Mouse (Mus musculus): ENCODE data around the gene Skiv2l. TPM values are rescaled to one million over a fixed set of nuclear protein-coding genes. Genes with fewer than 3 reads are reported as not detected.

The Skiv2l gene
- polyA plus RNA-seq (2012; rRNA removed) (21.4 and 22.3 TPM in 2 replicates), polyA plus RNA-seq (2014; fragmentation: Nextera tagmentation; extraction: Ambion mirVana) (15.0 and 20.2 TPM in 2 replicates)

DNA sequence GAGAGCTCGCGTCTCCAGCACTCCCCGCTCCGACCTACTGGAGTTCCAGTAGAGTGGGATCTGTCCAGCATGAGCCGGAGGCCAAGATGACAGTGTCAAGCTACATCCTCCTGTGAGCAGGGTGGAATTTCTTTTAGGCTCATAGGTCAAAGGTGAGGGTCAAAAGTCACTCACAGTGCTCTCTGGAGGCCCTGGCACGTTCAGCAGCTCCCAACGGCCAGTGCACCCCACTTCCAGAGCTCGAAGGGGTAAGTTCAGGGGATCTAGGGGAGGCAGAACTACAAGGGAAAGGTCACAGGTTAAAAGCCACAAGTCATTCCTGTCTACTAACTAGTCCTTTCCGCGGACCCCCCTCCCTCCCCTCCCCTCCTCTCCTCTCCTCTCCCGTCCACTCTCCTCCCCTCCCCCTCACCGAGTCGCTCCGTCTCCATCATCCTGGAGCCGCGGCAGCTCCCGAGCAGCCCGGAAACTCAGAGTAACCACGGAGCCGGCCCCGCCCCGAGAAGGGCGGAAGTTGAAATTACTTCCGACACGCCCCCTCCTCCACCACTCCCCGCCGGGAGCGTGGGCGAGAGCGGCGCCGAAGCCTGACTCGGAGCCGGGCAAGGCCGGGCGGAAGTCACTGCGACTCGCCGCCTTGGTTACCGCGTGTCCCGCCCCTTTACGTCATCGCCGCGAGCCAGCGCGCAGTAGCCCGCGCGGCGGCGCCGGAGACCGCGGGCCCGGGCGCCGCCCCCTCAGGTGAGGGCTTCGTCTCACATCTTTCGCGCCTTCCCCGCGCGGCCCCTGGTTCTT is at the start of gene Skiv2l, which contains the start of gene Nelfe:
Gene Skiv2l (minus strand): TSS at position 489 of the 795 bp plus-strand sequence.
Gene Nelfe (plus strand): TSS at position 670 of the 795 bp plus-strand sequence.
- peak; percentile 94 to 95 (median 94) for DNase-seq (ENCODE audit: low read depth in 3 of 3, low spot score in 3 of 3)
- WGBS (ENCODE audit: insufficient replicate concordance), result 2% methylated on average over 62 of the region's 65 CpGs
- H3K9me3 ChIP-seq (ENCODE audit: control insufficient read depth, low read length), result no peaks in the 10 kb centered on the region
- TF ChIP-seq EP300 (IDR thresholded peaks at IDR 0.05; ENCODE audit: low read depth) (no peak), CTCF (IDR thresholded peaks at IDR 0.05; ENCODE audit: low read depth) (no peak)
- peak within 1 kb of the TSS; percentile 80 for H3K9ac ChIP-seq (replicated peaks)
- H3K36me3 ChIP-seq (replicated peaks; ENCODE audit: control insufficient read depth, insufficient read depth, low read depth), result peaks cover 19% of the 10 kb centered on the region
- peak within 1 kb of the TSS; percentile 83 for H3K4me2 ChIP-seq (ENCODE audit: low read depth)
- H3K27ac ChIP-seq, result peak within 1 kb of the TSS; percentile 34
- no peaks in the 10 kb centered on the region for H3K27me3 ChIP-seq (ENCODE audit: control insufficient read depth, insufficient read depth, low read length)
- peaks cover 6 to 7% of the 10 kb centered on the region in 2 experiments; a peak in 3 of 4 replicates for H3K4me1 ChIP-seq (replicated peaks; ENCODE audit: control insufficient read depth in 2 of 2, insufficient read depth in 2 of 2, low read length in 1 of 2)
- peak within 1 kb of the TSS; percentile 68 to 94 for H3K4me3 ChIP-seq (ENCODE audit: insufficient read depth in 1 of 2, low read depth in 2 of 2, low read length in 2 of 2)
- ATAC-seq (ENCODE audit: insufficient read depth), result peak; percentile 94

DNA sequence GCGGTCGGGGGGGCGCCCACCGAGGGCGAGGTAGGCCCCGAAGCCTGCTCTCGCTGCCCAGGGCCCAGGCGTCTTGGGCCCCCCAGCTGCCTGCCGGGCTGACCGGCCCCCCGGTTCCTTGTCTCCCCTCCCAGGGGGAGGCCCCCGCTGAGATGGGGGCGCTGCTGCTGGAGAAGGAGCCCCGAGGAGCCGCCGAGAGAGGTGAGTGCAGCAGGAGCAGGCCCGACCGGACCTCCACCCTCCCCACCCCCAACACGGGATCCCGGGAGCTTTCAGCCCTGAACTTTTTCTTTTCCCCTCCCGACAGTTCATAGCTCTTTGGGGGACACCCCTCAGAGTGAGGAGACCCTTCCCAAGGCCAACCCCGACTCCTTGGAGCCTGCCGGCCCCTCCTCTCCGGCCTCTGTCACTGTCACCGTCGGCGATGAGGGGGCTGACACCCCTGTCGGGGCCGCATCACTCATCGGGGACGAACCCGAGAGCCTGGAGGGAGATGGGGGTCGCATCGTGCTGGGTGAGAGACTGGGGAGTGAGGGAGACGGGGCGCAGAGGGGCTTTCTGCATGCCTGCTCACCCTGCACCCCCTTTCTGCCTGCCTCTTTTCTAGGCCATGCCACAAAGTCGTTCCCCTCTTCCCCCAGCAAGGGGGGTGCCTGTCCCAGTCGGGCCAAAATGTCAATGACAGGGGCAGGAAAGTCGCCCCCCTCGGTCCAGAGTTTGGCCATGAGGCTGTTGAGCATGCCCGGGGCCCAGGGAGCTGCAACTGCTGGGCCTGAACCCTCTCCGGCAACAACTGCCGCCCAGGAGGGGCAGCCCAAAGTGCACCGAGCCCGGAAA is 49.3 kb upstream of the Skiv2l start:
- H3K27me3 ChIP-seq (ENCODE audit: control insufficient read depth, insufficient read depth, low read length), result no peaks in the 10 kb centered on the region
- no peaks in the 10 kb centered on the region for H3K9me3 ChIP-seq (ENCODE audit: control insufficient read depth, low read length)
- peaks cover 3% of the 10 kb centered on the region for H3K36me3 ChIP-seq (replicated peaks; ENCODE audit: control insufficient read depth, insufficient read depth, low read depth)
- peak overlapping the region; percentile 75 for H3K27ac ChIP-seq
- ATAC-seq (ENCODE audit: insufficient read depth), result no peak
- no peak for DNase-seq (ENCODE audit: low read depth in 3 of 3, low spot score in 3 of 3)
- peaks cover 6 to 13% of the 10 kb centered on the region in 2 experiments for H3K4me1 ChIP-seq (replicated peaks; ENCODE audit: control insufficient read depth in 2 of 2, insufficient read depth in 2 of 2, low read length in 1 of 2)
- H3K9ac ChIP-seq (replicated peaks), result peak overlapping the region; percentile 85
- H3K4me3 ChIP-seq (ENCODE audit: insufficient read depth in 1 of 2, low read depth in 2 of 2, low read length in 2 of 2), result peak overlapping the region; percentile 64 to 85
- H3K4me2 ChIP-seq (ENCODE audit: low read depth), result peak overlapping the region; percentile 97
- no peak; the same call in 1 of the 2 replicates for TF ChIP-seq CTCF (IDR thresholded peaks at IDR 0.05; ENCODE audit: low read depth)
- no peak for TF ChIP-seq EP300 (IDR thresholded peaks at IDR 0.05; ENCODE audit: low read depth)
- under 1% methylated on average over 43 of the region's 45 CpGs for WGBS (ENCODE audit: insufficient replicate concordance)

DNA sequence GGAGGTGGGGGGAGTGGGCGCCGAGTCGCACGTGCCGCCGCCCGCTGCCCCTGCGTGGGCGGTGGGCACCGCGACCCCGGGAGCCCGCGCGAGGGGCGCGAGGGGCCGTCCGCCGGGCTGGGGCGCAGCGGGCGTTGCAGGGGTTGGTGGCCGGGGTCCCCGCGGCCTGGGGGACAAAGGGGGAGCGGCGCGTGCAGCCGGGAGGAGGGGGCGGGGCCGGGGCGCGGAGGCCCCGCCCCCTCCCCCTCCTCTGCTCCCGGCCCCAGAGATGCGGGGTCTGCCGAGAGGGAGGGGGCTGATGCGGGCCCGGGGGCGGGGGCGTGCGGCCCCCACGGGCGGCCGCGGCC is 48.7 kb upstream of the Skiv2l start:
- no peak for ATAC-seq (ENCODE audit: insufficient read depth)
- peak overlapping the region; percentile 97 for H3K4me2 ChIP-seq (ENCODE audit: low read depth)
- peaks cover 3% of the 10 kb centered on the region for H3K36me3 ChIP-seq (replicated peaks; ENCODE audit: control insufficient read depth, insufficient read depth, low read depth)
- peak overlapping the region; percentile 85 for H3K9ac ChIP-seq (replicated peaks)
- WGBS (ENCODE audit: insufficient replicate concordance), result under 1% methylated on average over 24 of the region's 47 CpGs
- TF ChIP-seq EP300 (IDR thresholded peaks at IDR 0.05; ENCODE audit: low read depth) (no peak), CTCF (IDR thresholded peaks at IDR 0.05; ENCODE audit: low read depth) (no peak)
- no peaks in the 10 kb centered on the region for H3K9me3 ChIP-seq (ENCODE audit: control insufficient read depth, low read length)
- DNase-seq (ENCODE audit: low read depth in 3 of 3, low spot score in 3 of 3), result no peak
- peaks cover 7 to 15% of the 10 kb centered on the region in 2 experiments for H3K4me1 ChIP-seq (replicated peaks; ENCODE audit: control insufficient read depth in 2 of 2, insufficient read depth in 2 of 2, low read length in 1 of 2)
- no peaks in the 10 kb centered on the region for H3K27me3 ChIP-seq (ENCODE audit: control insufficient read depth, insufficient read depth, low read length)
- H3K27ac ChIP-seq, result peak overlapping the region; percentile 75
- H3K4me3 ChIP-seq (ENCODE audit: insufficient read depth in 1 of 2, low read depth in 2 of 2, low read length in 2 of 2), result peak overlapping the region; percentile 64 to 85

DNA sequence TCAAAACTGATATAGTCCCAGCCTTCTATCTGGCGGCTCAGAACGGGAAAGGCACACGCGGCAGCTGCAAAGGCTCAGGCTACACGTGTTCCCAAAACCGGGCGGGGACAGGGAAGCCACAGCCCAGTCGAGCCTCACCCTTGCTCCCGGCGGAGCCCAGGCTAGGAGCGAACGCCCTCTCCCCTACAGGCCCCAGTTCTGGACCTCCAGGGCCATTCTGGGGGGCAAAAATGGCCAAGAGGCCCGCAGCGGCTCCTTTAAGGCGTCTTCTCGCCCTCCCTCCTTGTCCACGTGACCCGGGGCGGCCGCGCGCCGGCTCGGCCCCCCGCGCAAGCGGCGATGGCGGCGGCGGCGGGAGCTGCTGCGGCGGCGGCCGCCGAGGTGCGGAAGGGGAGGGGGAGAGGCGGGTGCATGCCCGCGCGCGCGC is 48.2 kb upstream of the Skiv2l start, which contains the start of the genes C2 and Ehmt2:
Gene C2 (minus strand): TSS at position 106 of the 427 bp plus-strand sequence.
Gene Ehmt2 (plus strand): TSS at position 310 of the 427 bp plus-strand sequence.
- peaks cover 9 to 19% of the 10 kb centered on the region in 2 experiments for H3K4me1 ChIP-seq (replicated peaks; ENCODE audit: control insufficient read depth in 2 of 2, insufficient read depth in 2 of 2, low read length in 1 of 2)
- DNase-seq (ENCODE audit: low read depth in 3 of 3, low spot score in 3 of 3), result peak in 2 of 3 experiments; percentile 46 to 55
- H3K36me3 ChIP-seq (replicated peaks; ENCODE audit: control insufficient read depth, insufficient read depth, low read depth), result peaks cover 3% of the 10 kb centered on the region
- peak; percentile 46 for ATAC-seq (ENCODE audit: insufficient read depth)
- peak within 1 kb of the TSS; percentile 75 for H3K27ac ChIP-seq
- H3K9me3 ChIP-seq (ENCODE audit: control insufficient read depth, low read length), result no peaks in the 10 kb centered on the region
- no peak for TF ChIP-seq CTCF (IDR thresholded peaks at IDR 0.05; ENCODE audit: low read depth)
- TF ChIP-seq EP300 (IDR thresholded peaks at IDR 0.05; ENCODE audit: low read depth), result no peak
- no peaks in the 10 kb centered on the region for H3K27me3 ChIP-seq (ENCODE audit: control insufficient read depth, insufficient read depth, low read length)
- H3K4me2 ChIP-seq (ENCODE audit: low read depth), result peak within 1 kb of the TSS; percentile 97
- peak within 1 kb of the TSS; percentile 85 for H3K9ac ChIP-seq (replicated peaks)
- H3K4me3 ChIP-seq (ENCODE audit: insufficient read depth in 1 of 2, low read depth in 2 of 2, low read length in 2 of 2), result peak within 1 kb of the TSS; percentile 64 to 85
- 0% methylated on average over 26 of the region's 44 CpGs for WGBS (ENCODE audit: insufficient replicate concordance)
